8 mouse cellular contexts compared by ENCODE assay signal in genomic region chr16:90142247-90142573, GRCm38 (mm10). TPM values are rescaled to one million over a fixed set of nuclear protein-coding genes. Genes with fewer than 3 reads are reported as not detected.
DNase-seq lines count a peak whose midpoint lies in the region; ATAC-seq and TF ChIP-seq lines count a peak whose summit lies in the region.

No protein-coding gene starts in this region.

- TF ChIP-seq POLR2A in lung, adult 2 months (IDR thresholded peaks at IDR 0.05; ENCODE audit: borderline replicate concordance, extremely low read depth, low read depth, low read length) = no peak

- H3K27me3 ChIP-seq in heart, embryonic 16.5 days (ENCODE audit: control insufficient read depth, insufficient read depth, low read length) = no peaks in the 10 kb centered on the region
- H3K27me3 ChIP-seq in midbrain, embryonic 11.5 days (ENCODE audit: control insufficient read depth, insufficient read depth, low read length) = peaks cover 34% of the 10 kb centered on the region

- H3K27ac ChIP-seq in heart, embryonic 16.5 days (ENCODE audit: low read length) = no peak overlapping the region
- H3K27ac ChIP-seq in midbrain, embryonic 11.5 days (ENCODE audit: low read depth, low read length) = no peak overlapping the region

- H3K4me1 ChIP-seq in lung, adult 2 months (ENCODE audit: control insufficient read depth, insufficient read depth, low read length) = peaks cover 7% of the 10 kb centered on the region; the same call in 1 of the 2 replicates
- peaks cover 15% of the 10 kb centered on the region for H3K4me1 ChIP-seq in heart, embryonic 16.5 days (ENCODE audit: control insufficient read depth, insufficient read depth, low read length)
- peaks cover 15% of the 10 kb centered on the region for H3K4me1 ChIP-seq in midbrain, embryonic 11.5 days (ENCODE audit: control insufficient read depth, insufficient read depth, low read length)

- 6% methylated on average over 20 of the region's 20 CpGs for WGBS in lung, adult 2 months
- 2% methylated on average over 20 of the region's 20 CpGs for whole genome bisulfite sequencing in heart, embryonic 16.5 days
- whole genome bisulfite sequencing in midbrain, embryonic 11.5 days = 2% methylated on average over 20 of the region's 20 CpGs

- no peak for TF ChIP-seq CTCF in lung, adult 2 months (IDR thresholded peaks at IDR 0.05; ENCODE audit: insufficient read depth, low read length)

- H3K9me3 ChIP-seq in heart, embryonic 16.5 days (replicated peaks; ENCODE audit: control insufficient read depth, low read length) = no peaks in the 10 kb centered on the region
- H3K9me3 ChIP-seq in midbrain, embryonic 11.5 days (ENCODE audit: control insufficient read depth, low read length) = no peaks in the 10 kb centered on the region

- H3K4me3 ChIP-seq in lung, adult 2 months (replicated peaks; ENCODE audit: extremely low read depth, low read depth, low read length) = peak overlapping the region; percentile 51
- peak overlapping the region; percentile 87 for H3K4me3 ChIP-seq in heart, embryonic 16.5 days (ENCODE audit: low read length)
- H3K4me3 ChIP-seq in midbrain, embryonic 11.5 days (ENCODE audit: low read depth, low read length) = peak overlapping the region; percentile 64

- H3K36me3 ChIP-seq in heart, embryonic 16.5 days (ENCODE audit: control insufficient read depth, insufficient read depth) = no peaks in the 10 kb centered on the region
- H3K36me3 ChIP-seq in midbrain, embryonic 11.5 days (ENCODE audit: control insufficient read depth, insufficient read depth, low read length) = peaks cover 2% of the 10 kb centered on the region; the same call in 1 of the 2 replicates

- H3K4me2 ChIP-seq in heart, embryonic 16.5 days (ENCODE audit: low read depth, low read length) = peak overlapping the region; percentile 99
- peak overlapping the region; percentile 96 for H3K4me2 ChIP-seq in midbrain, embryonic 11.5 days

- H3K9ac ChIP-seq in heart, embryonic 16.5 days (ENCODE audit: low read length) = peak overlapping the region; percentile 86
- H3K9ac ChIP-seq in midbrain, embryonic 11.5 days (ENCODE audit: low read length) = peak overlapping the region; percentile 71

- ATAC-seq in heart, embryonic 16.5 days (replicated peaks; ENCODE audit: extremely low read depth, insufficient read depth, low FRiP score) = no peak
- no peak for ATAC-seq in midbrain, embryonic 11.5 days (ENCODE audit: low FRiP score)
- ATAC-seq in granulocyte monocyte progenitor cell, adult 5-6 weeks (replicated peaks; ENCODE audit: poor library complexity, severe bottlenecking) = no peak
- ATAC-seq in frontal cortex, adult (ENCODE audit: low TSS enrichment) = no peak

- DNase-seq in lung, adult 2 months = peak; percentile 20
- DNase-seq in lung, postnatal 25 days (ENCODE audit: low spot score) = no peak
- peak; percentile 10 for DNase-seq in c-Kit-positive CD71-positive TER-119-negative erythroid progenitor cells, embryonic 14.5 days (ENCODE audit: low read depth)
- peak; percentile 26 for DNase-seq in kidney, postnatal 14 days
- DNase-seq in midbrain, embryonic 11.5 days (ENCODE audit: low spot score, missing footprints) = peak; percentile 96

RNA-seq across cellular contexts. Expression of gene Tiam1, which starts 1.4 kb away (rescaled TPM):
- polyA plus RNA-seq in lung, adult 2 months (2012; rRNA removed) = 7.1 and 14.6 TPM in 2 replicates
- 6.9 and 9.4 TPM in 2 replicates for polyA plus RNA-seq in heart, embryonic 16.5 days (2015; fragmentation: Nextera tagmentation; extraction: Ambion mirVana)
- 14.2 and 16.9 TPM in 2 replicates for polyA plus RNA-seq in midbrain, embryonic 11.5 days (2014; fragmentation: Nextera tagmentation; extraction: Ambion mirVana)
- total RNA-seq in granulocyte monocyte progenitor cell, adult 5-6 weeks (2014; fragmentation: Nextera tagmentation) = 66.1 and 76.1 TPM in 2 replicates
- total RNA-seq in granulocyte monocyte progenitor cell, adult 5-6 weeks (2017) = 65.8 and 68.6 TPM in 2 replicates
